Mouse (Mus musculus) lung, postnatal 0 days (tissue): ENCODE results near the gene Col1a2. TPM values are rescaled to one million over a fixed set of nuclear protein-coding genes. Genes with fewer than 3 reads are reported as not detected.

ENCODE experiments used
- ATAC-seq: fragments of 200-750 bp; cut with Nextera tagmentation; 2 replicates; pipeline ENCODE4 v1.8.0; 2017; ENCODE audit warnings: moderate library complexity
- DNase-seq: peaks from one replicate; pipeline ENCODE4 v3.0.0-alpha.2; 2016; ENCODE audit warnings: low spot score
- H3K27ac ChIP-seq: fragments of 300-500 bp; sonication (generic); 2 replicates; pipeline ENCODE4 v1.5.1; 2014; ENCODE audit warnings: antibody characterized with exemption, mild to moderate bottlenecking, low read length, mixed read lengths
- H3K27me3 ChIP-seq: fragments of 300-500 bp; sonication (generic); replicated peaks from 2 replicates; pipeline ENCODE4 v1.6.1; 2014; ENCODE audit warnings: low read length, mixed read lengths; ENCODE audit not compliant: insufficient read depth
- H3K36me3 ChIP-seq: fragments of 300-500 bp; sonication (generic); 2 replicates; pipeline ENCODE4 v1.6.1; 2014; ENCODE audit warnings: low read length, mixed read lengths; ENCODE audit not compliant: insufficient read depth
- H3K4me1 ChIP-seq: fragments of 300-500 bp; sonication (generic); 2 replicates; pipeline ENCODE4 v1.6.1; 2014; ENCODE audit warnings: antibody characterized with exemption, low read depth, low read length, mixed read lengths; ENCODE audit not compliant: insufficient read depth
- H3K4me2 ChIP-seq: fragments of 300-500 bp; sonication (generic); replicated peaks from 2 replicates; pipeline ENCODE4 v1.6.1; 2014; ENCODE audit warnings: low read depth, mild to moderate bottlenecking, low read length, moderate library complexity, mixed read lengths
- H3K4me3 ChIP-seq: fragments of 300-500 bp; sonication (generic); 2 replicates; pipeline ENCODE4 v1.5.1; 2014; ENCODE audit warnings: low read depth, low read length
- H3K9ac ChIP-seq: fragments of 300-500 bp; sonication (generic); replicated peaks from 2 replicates; pipeline ENCODE4 v1.6.1; 2014; ENCODE audit warnings: low read depth, mild to moderate bottlenecking
- H3K9me3 ChIP-seq: fragments of 300-500 bp; sonication (generic); 2 replicates; pipeline ENCODE4 v1.6.1; 2016; ENCODE audit warnings: low read length, mixed read lengths
- CTCF ChIP-seq: IDR thresholded peaks from 2 replicates; pipeline ENCODE4 v1.5.1; 2016; ENCODE audit warnings: antibody characterized with exemption, mild to moderate bottlenecking
- EP300 ChIP-seq: IDR thresholded peaks from 2 replicates; pipeline ENCODE4 v1.6.1; 2016; ENCODE audit warnings: antibody characterized with exemption, mild to moderate bottlenecking, control low read depth
- WGBS: fragments of 180-500 bp; shearing (Covaris S2); extraction: QIAGEN DNeasy Blood & Tissue Kit; methylation state at CpG from one replicate; pipeline ENCODE4 v1.1.7; 2014; 5-methylcytosine and 5-hydroxymethylcytosine counted together
- polyA plus RNA-seq: library from polyadenylated mRNA; unstranded; fragments of >200 nt; fragmentation: Nextera tagmentation; extraction: Ambion mirVana; gene quantifications from 2 replicates; pipeline ENCODE4 v1.2.1, GENCODE M21; 2015

Gene Col1a2
- polyA plus RNA-seq, 1 experiment from 2014 or later, result 349 TPM

DNA sequence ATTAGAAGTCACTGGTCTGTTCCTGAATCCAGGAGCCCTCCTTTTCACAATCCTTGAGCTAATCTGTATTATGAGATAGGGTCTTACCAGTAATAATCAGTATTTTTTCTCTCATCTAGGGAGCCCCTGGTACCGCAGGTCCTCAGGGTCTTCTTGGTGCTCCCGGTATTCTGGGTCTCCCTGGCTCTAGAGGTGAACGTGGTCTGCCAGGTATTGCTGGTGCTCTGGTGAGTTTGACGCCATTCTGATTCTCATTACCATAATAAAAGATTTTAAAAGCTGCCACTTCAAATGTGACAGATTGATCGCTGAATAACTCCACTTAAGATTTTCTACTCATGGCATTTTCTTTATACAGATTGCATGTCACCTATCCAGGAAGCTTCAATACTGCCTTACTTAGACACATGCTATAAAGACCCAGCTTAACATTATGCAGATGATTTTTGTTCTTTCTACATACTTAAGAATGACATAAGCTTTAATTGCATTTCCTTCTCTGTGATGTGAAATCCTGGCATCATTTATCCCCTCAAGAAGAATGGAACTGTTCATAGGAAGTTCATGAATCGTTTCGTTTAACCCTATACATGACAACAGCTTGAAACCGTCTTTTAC is 30.0 kb downstream of the Col1a2 start:
- no peaks in the 10 kb centered on the region for H3K27me3 ChIP-seq
- H3K4me1 ChIP-seq, result no peaks in the 10 kb centered on the region
- H3K4me2 ChIP-seq, result no peak overlapping the region
- WGBS, result 80% methylated on average over 8 of the region's 8 CpGs
- H3K36me3 ChIP-seq, result no peaks in the 10 kb centered on the region; the same call in 1 of the 2 replicates
- no peak for TF ChIP-seq CTCF
- TF ChIP-seq EP300, result no peak
- DNase-seq, result no peak
- H3K9me3 ChIP-seq, result no peaks in the 10 kb centered on the region
- ATAC-seq, result no peak
- no peak overlapping the region for H3K27ac ChIP-seq
- no peak overlapping the region for H3K9ac ChIP-seq
- no peak overlapping the region for H3K4me3 ChIP-seq

DNA sequence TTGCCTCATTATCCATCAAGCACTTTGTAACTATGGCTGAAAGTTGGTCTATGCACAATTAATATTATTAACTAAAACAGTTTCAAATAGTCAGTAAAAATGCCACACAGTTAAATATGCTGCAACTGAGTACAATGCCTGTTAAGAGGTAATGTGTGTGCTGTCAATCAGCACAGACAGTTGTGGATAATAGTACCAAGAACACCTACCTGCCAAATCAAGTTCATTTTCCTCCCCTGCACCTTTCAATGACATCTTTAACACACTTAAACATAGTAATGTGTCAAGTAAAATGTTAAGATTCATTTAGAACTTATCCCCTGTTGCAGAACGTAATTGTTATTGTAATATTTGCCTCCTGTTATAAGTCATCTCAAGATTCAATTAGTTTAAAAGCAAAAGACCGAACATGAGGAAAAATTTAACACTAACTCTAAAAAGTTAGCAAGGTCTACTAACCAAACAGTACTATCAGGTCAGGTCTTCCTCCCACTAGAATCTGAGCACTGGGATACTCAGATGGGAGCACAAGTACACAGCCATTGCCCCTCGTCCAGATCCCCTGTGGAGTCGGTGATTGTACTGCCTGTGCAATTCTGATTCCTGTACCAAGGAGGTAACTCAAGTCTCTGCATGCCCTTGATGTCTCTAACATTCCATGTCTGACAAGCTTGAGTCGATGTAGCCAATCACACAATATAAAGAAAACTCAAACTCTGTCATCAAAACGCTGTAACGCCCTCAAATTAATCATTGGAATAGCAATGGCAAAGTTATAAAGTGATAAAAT is 37.5 kb downstream of the Col1a2 start:
- H3K4me2 ChIP-seq, result no peak overlapping the region
- H3K4me1 ChIP-seq, result no peaks in the 10 kb centered on the region
- no peak overlapping the region for H3K27ac ChIP-seq
- no peaks in the 10 kb centered on the region for H3K36me3 ChIP-seq
- no peak for ATAC-seq
- H3K9ac ChIP-seq, result no peak overlapping the region
- H3K4me3 ChIP-seq, result no peak overlapping the region
- 79% methylated on average over 7 of the region's 7 CpGs for WGBS
- no peaks in the 10 kb centered on the region for H3K9me3 ChIP-seq
- no peak for DNase-seq
- H3K27me3 ChIP-seq, result no peaks in the 10 kb centered on the region
- TF ChIP-seq CTCF (no peak), EP300 (no peak)

DNA sequence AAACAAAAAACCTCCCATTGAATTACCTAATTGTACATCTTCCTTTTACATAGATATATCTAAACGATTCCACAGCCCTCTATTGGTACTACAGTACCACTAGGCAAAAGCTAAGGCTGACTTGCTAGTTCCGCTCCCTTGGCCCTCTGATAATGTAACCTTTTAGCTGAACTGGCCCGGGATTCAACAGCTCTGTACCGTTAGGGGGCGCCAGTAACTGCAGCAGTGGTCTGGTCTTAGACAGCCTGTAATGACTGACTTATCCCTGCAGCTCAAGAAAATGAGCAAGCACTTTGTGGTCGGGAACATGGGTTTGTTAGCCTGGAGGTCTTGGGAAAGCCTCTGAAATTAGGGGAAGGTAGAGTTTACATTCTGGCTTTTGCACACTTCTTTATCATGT is 39.9 kb downstream of the Col1a2 start:
- H3K27ac ChIP-seq, result no peak overlapping the region
- no peaks in the 10 kb centered on the region for H3K9me3 ChIP-seq
- 55% methylated on average over 6 of the region's 6 CpGs for WGBS
- no peaks in the 10 kb centered on the region for H3K4me1 ChIP-seq
- ATAC-seq, result peak; percentile 52; the same call in 1 of the 2 replicates
- H3K9ac ChIP-seq, result no peak overlapping the region
- H3K27me3 ChIP-seq, result no peaks in the 10 kb centered on the region
- TF ChIP-seq CTCF, result peak; percentile 75
- TF ChIP-seq EP300, result no peak
- H3K4me3 ChIP-seq, result no peak overlapping the region
- H3K4me2 ChIP-seq, result no peak overlapping the region
- DNase-seq, result peak; percentile 68
- H3K36me3 ChIP-seq, result no peaks in the 10 kb centered on the region

DNA sequence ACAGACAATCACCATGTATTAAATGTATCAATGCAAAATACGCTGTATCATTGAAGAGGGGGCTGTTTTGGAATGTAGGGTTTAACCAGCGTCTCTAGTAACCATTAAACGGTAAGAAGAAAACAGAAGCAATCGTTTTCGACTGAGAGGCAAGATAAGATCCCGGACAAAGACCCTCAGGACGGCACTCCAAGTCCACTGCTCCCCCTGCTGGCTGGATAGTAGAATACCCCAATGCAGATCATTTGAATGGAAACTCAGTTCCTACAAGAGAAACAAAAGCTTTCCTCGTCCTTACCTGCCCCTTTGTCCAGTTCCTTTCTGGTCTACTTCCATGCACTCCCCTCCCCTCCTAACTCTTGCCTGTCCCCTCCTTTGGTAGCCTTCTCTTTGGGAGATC is 41.1 kb downstream of the Col1a2 start:
- Histone ChIP-seq H3K4me3 (no peak overlapping the region), H3K9me3 (no peaks in the 10 kb centered on the region)
- ATAC-seq, result no peak

DNA sequence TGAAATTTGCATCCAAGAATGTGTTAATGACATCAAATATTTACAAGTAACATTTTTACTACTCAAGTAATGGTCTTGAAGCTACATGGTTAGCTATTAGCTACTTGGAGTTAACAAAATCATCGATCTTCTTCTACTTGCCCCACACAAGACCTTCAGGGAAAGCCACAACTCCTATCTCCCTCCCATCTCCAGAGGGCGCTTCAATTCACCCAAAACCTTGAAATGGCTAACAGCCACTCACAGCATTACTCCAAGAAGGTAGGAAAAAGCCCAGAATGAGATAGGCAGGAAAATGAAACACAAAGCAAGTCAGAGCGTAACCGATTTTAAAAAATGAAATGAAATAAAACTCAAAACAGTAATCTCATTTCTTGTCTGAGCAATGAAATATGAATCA is 44.3 kb downstream of the Col1a2 start:
- ATAC-seq (no peak), DNase-seq (peak; percentile 33)
- H3K9me3 ChIP-seq, result no peaks in the 10 kb centered on the region
- no peaks in the 10 kb centered on the region for H3K27me3 ChIP-seq
- H3K4me1 ChIP-seq, result no peaks in the 10 kb centered on the region
- H3K36me3 ChIP-seq, result no peaks in the 10 kb centered on the region
- no peak overlapping the region for H3K4me3 ChIP-seq
- H3K4me2 ChIP-seq, result no peak overlapping the region
- H3K9ac ChIP-seq, result no peak overlapping the region
- TF ChIP-seq CTCF (peak; percentile 67), EP300 (no peak)
- no peak overlapping the region for H3K27ac ChIP-seq
- 54% methylated on average over 4 of the region's 4 CpGs for WGBS

More for the DNA sequence above, 41.1 kb downstream of the Col1a2 start:
- Histone ChIP-seq H3K4me1 (no peaks in the 10 kb centered on the region), H3K27ac (no peak overlapping the region), H3K27me3 (no peaks in the 10 kb centered on the region), H3K4me2 (no peak overlapping the region), H3K36me3 (no peaks in the 10 kb centered on the region), H3K9ac (no peak overlapping the region)
- TF ChIP-seq CTCF (peak; percentile 83), EP300 (no peak)
- peak; percentile 53 for DNase-seq
- 15% methylated on average over 8 of the region's 8 CpGs for WGBS

DNA sequence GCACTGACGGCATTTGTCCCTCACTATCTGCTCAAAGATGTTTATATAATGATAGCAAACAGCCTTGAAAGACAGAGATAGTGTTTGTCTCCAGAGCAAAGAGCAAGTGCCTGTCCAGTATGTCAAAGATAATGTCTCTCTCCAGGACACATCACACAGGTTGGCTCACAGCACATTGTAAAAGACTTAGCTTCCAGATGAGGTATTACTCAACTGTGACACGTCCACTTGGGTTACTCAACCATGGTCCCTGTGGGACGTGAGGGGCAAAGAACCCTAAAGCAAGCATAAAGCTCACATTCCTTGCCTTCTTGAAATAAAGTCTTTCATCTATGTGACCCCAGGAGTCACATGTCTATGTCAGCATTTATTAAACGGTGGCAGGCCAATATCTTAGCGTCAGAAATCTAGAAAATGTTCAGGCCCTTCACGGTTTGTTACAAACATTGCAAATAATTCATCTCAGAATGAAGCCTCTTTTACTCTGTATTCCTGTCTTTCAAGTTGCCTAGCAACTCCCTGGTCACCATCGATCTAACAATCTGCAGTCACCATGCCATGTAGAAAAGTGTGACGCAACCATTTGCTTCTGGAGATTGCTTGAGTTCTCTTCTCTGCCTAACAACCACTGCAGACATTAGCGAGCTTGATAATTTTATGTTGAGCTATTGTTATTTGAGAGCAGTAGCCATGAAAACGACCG is 45.4 kb downstream of the Col1a2 start:
- DNase-seq (no peak), ATAC-seq (no peak)
- H3K36me3 ChIP-seq, result no peaks in the 10 kb centered on the region
- H3K27ac ChIP-seq, result no peak overlapping the region
- H3K4me3 ChIP-seq, result no peak overlapping the region
- TF ChIP-seq CTCF (no peak), EP300 (no peak)
- no peaks in the 10 kb centered on the region for H3K9me3 ChIP-seq
- H3K27me3 ChIP-seq, result no peaks in the 10 kb centered on the region
- WGBS, result 39% methylated on average over 11 of the region's 11 CpGs
- no peaks in the 10 kb centered on the region for H3K4me1 ChIP-seq
- H3K9ac ChIP-seq, result no peak overlapping the region
- H3K4me2 ChIP-seq, result no peak overlapping the region
